Mouse (Mus musculus) cerebellum, adult 2 months (tissue): ENCODE results near the gene Ackr3. TPM values are rescaled to one million over a fixed set of nuclear protein-coding genes. Genes with fewer than 3 reads are reported as not detected.

Experiments used
- DNase-seq, 2 experiments: peaks; one replicate each; pipeline ENCODE4 v3.0.0; 2021
- H3K27ac ChIP-seq: fragments of 200-500 bp; 2 replicates; pipeline ENCODE4 v1.5.1; 2012; ENCODE audit warnings: low read length, control low read depth, inconsistent platforms; ENCODE audit not compliant: insufficient read depth
- H3K27me3 ChIP-seq: fragments of 200-500 bp; 2 replicates; pipeline ENCODE4 v1.6.1; 2012; ENCODE audit warnings: inconsistent platforms, mild to moderate bottlenecking, low read length, moderate library complexity; ENCODE audit not compliant: control insufficient read depth, insufficient read depth
- H3K4me1 ChIP-seq: fragments of 200-500 bp; 2 replicates; pipeline ENCODE4 v1.6.1; 2011; ENCODE audit warnings: low read length; ENCODE audit not compliant: control insufficient read depth, insufficient read depth
- H3K4me3 ChIP-seq: fragments of 200-500 bp; replicated peaks from 2 replicates; pipeline ENCODE3; 2011; ENCODE audit warnings: mild to moderate bottlenecking, low read depth, low read length, control low read depth; ENCODE audit not compliant: insufficient read depth
- CTCF ChIP-seq: fragments of 200-500 bp; IDR thresholded peaks from 2 replicates; pipeline ENCODE4 v1.5.1; 2011; ENCODE audit warnings: low read depth, mild to moderate bottlenecking, control low read depth, low read length, moderate library complexity, borderline replicate concordance; ENCODE audit not compliant: insufficient read depth
- POLR2A ChIP-seq: fragments of 200-500 bp; IDR thresholded peaks from 2 replicates; pipeline ENCODE4 v1.6.1; 2011; ENCODE audit warnings: low read length, control low read depth, borderline replicate concordance; ENCODE audit not compliant: insufficient read depth
- WGBS: fragments of 180-500 bp; shearing (Covaris S2); methylation state at CpG from one replicate; pipeline ENCODE4 v1.1.7; 2018; 5-methylcytosine and 5-hydroxymethylcytosine counted together
- polyA plus RNA-seq: library from polyadenylated mRNA; depleted of rRNA; stranded (reverse); fragments of >200 nt; gene quantifications from 2 replicates; pipeline ENCODE4 v1.2.3, GENCODE M21; 2012; rRNA removed

The Ackr3 gene
- polyA plus RNA-seq, 1 experiment, result 17.3 TPM

DNA sequence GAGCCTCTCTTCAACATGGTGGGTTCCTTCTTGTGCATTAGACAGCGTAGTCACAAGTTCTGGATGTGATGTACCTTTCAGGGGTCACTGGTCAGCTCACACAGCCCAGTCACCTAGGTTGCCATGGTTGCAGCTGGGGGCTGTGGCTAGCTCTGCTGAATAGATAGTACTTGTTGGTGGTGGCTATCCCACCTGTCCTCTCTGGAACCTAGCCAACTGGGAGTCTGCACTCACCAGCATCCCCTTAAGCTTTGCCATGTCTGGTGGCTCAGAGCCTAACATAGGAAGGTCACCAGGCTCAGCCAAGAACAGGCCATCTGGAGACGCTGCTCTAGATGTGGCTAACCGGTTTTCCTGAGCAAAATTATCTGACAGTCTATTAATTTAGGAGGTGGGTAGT, 47.4 kb downstream of the Ackr3 start:
- no peak overlapping the region for H3K4me3 ChIP-seq
- no peak overlapping the region for H3K27ac ChIP-seq
- no peak for TF ChIP-seq POLR2A
- H3K27me3 ChIP-seq, result no peaks in the 10 kb centered on the region
- DNase-seq, result peak; percentile 22 to 73
- WGBS, result 19% methylated on average over 3 of the region's 3 CpGs
- peaks cover 11% of the 10 kb centered on the region for H3K4me1 ChIP-seq

GRCm38 (mm10) chr1:90253465-90253864, 49.7 kb downstream of the Ackr3 start:
- Histone ChIP-seq H3K4me3 (no peak overlapping the region), H3K27me3 (no peaks in the 10 kb centered on the region), H3K4me1 (peaks cover 11% of the 10 kb centered on the region), H3K27ac (no peak overlapping the region)
- WGBS, result 84% methylated on average over 10 of the region's 10 CpGs
- DNase-seq, result no peak
- TF ChIP-seq POLR2A (no peak), CTCF (no peak)

GRCm38 (mm10) chr1:90258253-90258887, 54.6 kb downstream of the Ackr3 start:
- no peak for DNase-seq
- TF ChIP-seq POLR2A (no peak), CTCF (no peak)
- H3K4me1 ChIP-seq, result no peaks in the 10 kb centered on the region
- H3K27ac ChIP-seq, result no peak overlapping the region
- 90% methylated on average over 11 of the region's 11 CpGs for WGBS
- no peak overlapping the region for H3K4me3 ChIP-seq
- H3K27me3 ChIP-seq, result no peaks in the 10 kb centered on the region

GRCm38 (mm10) chr1:90260704-90261581, 57.2 kb downstream of the Ackr3 start:
- no peaks in the 10 kb centered on the region; the same call in 1 of the 2 replicates for H3K27me3 ChIP-seq
- TF ChIP-seq POLR2A (no peak), CTCF (no peak)
- H3K4me1 ChIP-seq, result no peaks in the 10 kb centered on the region
- WGBS, result 88% methylated on average over 11 of the region's 11 CpGs
- DNase-seq, result no peak
- no peak overlapping the region for H3K27ac ChIP-seq
- H3K4me3 ChIP-seq, result no peak overlapping the region

DNA sequence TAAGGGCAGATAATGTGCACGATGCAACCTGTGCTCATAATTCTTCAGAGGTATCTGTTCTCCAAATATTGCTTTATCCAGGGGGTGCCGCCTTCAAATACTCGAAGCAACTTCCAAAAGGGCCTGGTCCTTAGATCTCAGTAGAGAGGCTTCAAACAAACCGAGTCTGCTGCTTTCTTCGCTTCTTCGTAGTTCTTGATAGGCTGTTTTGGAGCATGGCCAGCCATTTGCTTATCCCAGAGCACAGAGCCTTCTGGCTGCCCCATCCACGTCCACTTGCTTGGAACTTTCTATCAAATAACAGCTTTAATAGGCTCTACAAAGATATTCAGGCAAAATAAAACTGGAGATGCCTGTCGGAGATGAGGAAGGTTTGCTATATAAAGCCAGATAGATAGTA, 58.6 kb downstream of the Ackr3 start:
- WGBS, result 66% methylated on average over 8 of the region's 8 CpGs
- no peak for DNase-seq
- H3K27me3 ChIP-seq, result no peaks in the 10 kb centered on the region; the same call in 1 of the 2 replicates
- H3K4me1 ChIP-seq, result no peaks in the 10 kb centered on the region
- no peak overlapping the region for H3K4me3 ChIP-seq
- TF ChIP-seq POLR2A (no peak), CTCF (no peak)
- H3K27ac ChIP-seq, result no peak overlapping the region

Other genes with a start within 250 kb of the Ackr3 start
- 1.3 and 1.5 TPM in 2 replicates for gene Asb18, start 189.3 kb upstream of the Ackr3 start, polyA plus RNA-seq
- gene Iqca, start 50.6 kb upstream of the Ackr3 start, polyA plus RNA-seq, result 0.29 and 1.1 TPM in 2 replicates